Mouse (Mus musculus) testis, adult 2 months (tissue): ENCODE measurements around the gene Cdc34b. TPM values are rescaled to one million over a fixed set of nuclear protein-coding genes. Genes with fewer than 3 reads are reported as not detected.

Experiments used
- H3K27ac ChIP-seq: fragments of 200-500 bp; 2 replicates; pipeline ENCODE4 v1.5.1; 2012; ENCODE audit warnings: low read depth, low read length; ENCODE audit not compliant: control insufficient read depth, insufficient read depth
- H3K27me3 ChIP-seq: fragments of 200-500 bp; 2 replicates; pipeline ENCODE4 v1.6.1; 2012; ENCODE audit warnings: mild to moderate bottlenecking, low read length, moderate library complexity; ENCODE audit not compliant: control insufficient read depth, insufficient read depth
- H3K36me3 ChIP-seq: fragments of 200-500 bp; 2 replicates; pipeline ENCODE4 v1.6.1; 2012; ENCODE audit warnings: mild to moderate bottlenecking, low read length; ENCODE audit not compliant: control insufficient read depth, insufficient read depth
- H3K4me1 ChIP-seq: fragments of 200-500 bp; 2 replicates; pipeline ENCODE4 v1.6.1; 2012; ENCODE audit warnings: low read length; ENCODE audit not compliant: control insufficient read depth, insufficient read depth
- H3K4me3 ChIP-seq: fragments of 200-500 bp; 2 replicates; pipeline ENCODE4 v1.5.1; 2012; ENCODE audit warnings: low read depth, mild to moderate bottlenecking, low read length, moderate library complexity, mixed read lengths; ENCODE audit not compliant: control insufficient read depth
- CTCF ChIP-seq: fragments of 200-500 bp; IDR thresholded peaks from 2 replicates; pipeline ENCODE4 v1.5.1; 2012; ENCODE audit warnings: low read depth, mild to moderate bottlenecking, inconsistent platforms, low read length, moderate library complexity; ENCODE audit not compliant: control insufficient read depth, insufficient read depth, insufficient replicate concordance
- POLR2A ChIP-seq: fragments of 200-500 bp; IDR thresholded peaks from 2 replicates; pipeline ENCODE4 v1.6.1; 2012; ENCODE audit warnings: low read depth, mild to moderate bottlenecking, inconsistent platforms, low read length, moderate library complexity; ENCODE audit not compliant: control insufficient read depth
- polyA plus RNA-seq: library from polyadenylated mRNA; depleted of rRNA; stranded (reverse); fragments of >200 nt; gene quantifications from 2 replicates; pipeline ENCODE4 v1.2.3, GENCODE M21; 2012

The Cdc34b gene
- polyA plus RNA-seq, 1 experiment: 1.2 TPM

DNA sequence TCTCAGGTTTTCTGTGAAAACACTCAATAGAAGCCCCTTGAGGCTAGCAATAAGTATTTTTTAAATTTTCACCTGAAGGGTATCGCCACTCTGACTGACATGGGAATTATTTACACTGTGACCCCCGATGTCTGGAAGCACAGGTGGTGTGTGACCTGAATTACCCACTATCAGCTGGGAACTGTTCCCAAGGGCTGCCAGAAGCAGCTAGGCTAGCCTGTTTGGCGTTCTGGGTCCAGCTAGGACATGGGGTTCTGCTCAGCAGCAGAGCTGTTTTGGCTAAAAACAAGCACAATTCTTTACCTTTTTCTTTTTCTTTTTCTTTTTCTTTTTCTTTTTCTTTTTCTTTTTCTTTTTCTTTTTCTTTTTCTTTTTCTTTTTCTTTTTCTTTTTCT, 39.4 kb upstream of the Cdc34b start:
- no peak overlapping the region for H3K4me3 ChIP-seq
- H3K4me1 ChIP-seq: peaks cover 9% of the 10 kb centered on the region
- H3K27me3 ChIP-seq: no peaks in the 10 kb centered on the region
- H3K27ac ChIP-seq: 0 out of 2 replicates have a peak overlapping the region, but pooled peaks have one; percentile 8
- H3K36me3 ChIP-seq: no peaks in the 10 kb centered on the region
- no peak for TF ChIP-seq POLR2A
- no peak for TF ChIP-seq CTCF

DNA sequence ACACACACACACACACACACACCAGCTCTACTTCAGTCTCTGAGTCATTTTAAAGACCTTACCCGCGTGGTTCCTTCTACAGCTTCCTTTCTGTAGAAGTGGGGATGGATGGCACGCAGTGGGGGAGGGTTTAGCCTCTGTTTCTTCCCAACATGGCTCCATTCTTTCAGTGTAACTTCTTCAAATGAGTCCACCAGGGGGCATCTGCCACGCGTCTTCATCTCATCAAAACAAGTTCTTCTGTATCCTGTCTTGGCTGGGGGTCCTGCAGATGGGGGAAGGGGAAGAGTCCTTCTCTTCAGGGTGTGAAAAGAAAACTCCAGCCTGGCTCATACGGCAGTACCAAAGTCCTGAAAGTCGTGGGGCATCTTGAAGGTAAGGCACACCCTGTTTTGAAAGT, 37.6 kb upstream of the Cdc34b start:
- H3K27me3 ChIP-seq: no peaks in the 10 kb centered on the region
- H3K36me3 ChIP-seq: no peaks in the 10 kb centered on the region
- H3K4me1 ChIP-seq: peaks cover 2% of the 10 kb centered on the region
- no peak overlapping the region for H3K27ac ChIP-seq
- no peak overlapping the region for H3K4me3 ChIP-seq
- TF ChIP-seq CTCF (no peak), POLR2A (no peak)

DNA sequence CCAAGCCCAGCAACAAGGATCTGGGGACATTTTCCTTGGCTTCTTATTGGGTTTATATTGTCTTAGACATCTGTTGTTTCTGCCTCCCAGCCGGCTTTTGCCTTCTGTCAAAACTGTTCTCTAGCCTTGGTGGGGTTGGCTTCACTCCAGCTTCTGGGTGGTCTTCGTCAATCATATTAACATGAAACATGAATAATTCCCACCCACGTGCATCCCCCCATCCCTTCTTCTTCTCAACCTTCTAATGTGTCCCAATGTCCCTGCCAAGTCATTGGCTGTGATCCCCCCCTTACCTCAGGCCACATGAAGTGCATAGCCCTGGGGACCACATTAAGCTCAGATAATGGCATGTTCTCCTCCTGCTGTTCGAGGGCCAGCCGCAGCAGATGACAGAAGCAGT, 37.1 kb upstream of the Cdc34b start, which contains the start of gene Gm11541:
Gene Gm11541, minus strand, starts transcription at position 28 of the 400 bp plus-strand sequence.
- no peaks in the 10 kb centered on the region for H3K27me3 ChIP-seq
- TF ChIP-seq POLR2A: no peak
- TF ChIP-seq CTCF: no peak
- no peaks in the 10 kb centered on the region for H3K36me3 ChIP-seq
- no peak within 1 kb of the TSS for H3K27ac ChIP-seq
- no peak within 1 kb of the TSS for H3K4me3 ChIP-seq
- H3K4me1 ChIP-seq: peaks cover 2% of the 10 kb centered on the region

DNA sequence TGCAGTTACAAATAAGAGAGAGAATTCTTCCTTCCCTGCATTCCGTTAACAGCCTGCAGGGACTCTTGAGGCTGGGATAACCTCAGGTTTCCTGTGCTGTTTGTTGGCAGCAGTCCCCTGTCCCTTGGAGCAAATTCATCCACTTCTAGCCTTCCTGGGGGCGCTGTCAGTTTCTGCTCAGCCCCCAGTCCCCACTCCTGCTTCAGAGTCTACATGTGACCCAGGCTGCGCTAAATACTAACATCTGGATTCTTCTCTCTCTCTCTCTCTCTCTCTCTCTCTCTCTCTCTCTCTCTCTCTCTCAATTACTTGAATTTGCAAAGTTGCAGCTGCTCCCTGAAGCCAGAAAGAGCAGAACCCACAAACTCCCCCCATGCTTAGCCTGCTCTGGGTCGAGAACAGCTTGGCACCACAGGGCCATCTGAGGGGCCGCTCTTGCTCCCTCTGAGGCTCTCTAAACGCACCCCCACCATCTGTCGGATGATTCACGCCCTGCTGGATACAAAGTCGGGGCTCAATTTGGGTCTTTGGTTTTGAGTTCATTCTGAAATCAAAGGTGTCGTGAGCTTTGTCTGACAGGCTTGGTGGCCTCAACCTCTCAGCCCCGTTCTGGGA, 28.2 kb upstream of the Cdc34b start:
- Histone ChIP-seq H3K4me3 (no peak overlapping the region), H3K27ac (no peak overlapping the region)
- TF ChIP-seq CTCF: no peak
- TF ChIP-seq POLR2A: no peak

GRCm38 (mm10) chr11:94715622-94716021, 26.0 kb upstream of the Cdc34b start:
- Histone ChIP-seq H3K4me1 (peaks cover 7% of the 10 kb centered on the region), H3K27me3 (no peaks in the 10 kb centered on the region), H3K27ac (no peak overlapping the region), H3K36me3 (no peaks in the 10 kb centered on the region), H3K4me3 (no peak overlapping the region)
- TF ChIP-seq POLR2A (no peak), CTCF (no peak)

More for the DNA sequence above, 28.2 kb upstream of the Cdc34b start:
- Histone ChIP-seq H3K4me1 (peaks cover 7% of the 10 kb centered on the region), H3K36me3 (no peaks in the 10 kb centered on the region), H3K27me3 (no peaks in the 10 kb centered on the region)

DNA sequence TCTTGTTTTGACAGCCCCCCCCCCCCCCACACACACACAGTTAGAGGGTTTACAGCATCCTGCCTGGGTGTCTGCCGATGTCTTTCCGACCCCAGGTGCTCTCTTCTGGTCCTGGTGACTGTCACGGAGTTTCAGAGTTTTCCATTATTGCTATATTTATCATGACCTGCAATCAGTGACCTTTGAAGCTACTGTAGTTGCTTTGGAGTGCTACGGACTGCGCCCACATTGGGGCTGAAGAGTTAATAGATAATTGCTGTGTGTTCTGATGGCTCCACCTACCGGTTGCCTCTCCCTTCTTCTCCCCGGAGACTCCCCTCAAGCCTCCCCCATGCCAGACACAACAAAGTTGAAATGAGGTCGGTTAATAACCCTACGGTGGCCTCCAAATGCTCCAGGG, 24.8 kb upstream of the Cdc34b start:
- no peak overlapping the region for H3K27ac ChIP-seq
- no peak for TF ChIP-seq POLR2A
- no peak for TF ChIP-seq CTCF
- no peaks in the 10 kb centered on the region for H3K36me3 ChIP-seq
- no peaks in the 10 kb centered on the region for H3K27me3 ChIP-seq
- H3K4me1 ChIP-seq: peaks cover 7% of the 10 kb centered on the region
- no peak overlapping the region for H3K4me3 ChIP-seq

GRCm38 (mm10) chr11:94717239-94717638, 24.3 kb upstream of the Cdc34b start:
- no peak overlapping the region for H3K27ac ChIP-seq

More at GRCm38 (mm10) chr11:94717239-94717638, 24.3 kb upstream of the Cdc34b start:
- Histone ChIP-seq H3K36me3 (no peaks in the 10 kb centered on the region), H3K4me3 (no peak overlapping the region), H3K27me3 (no peaks in the 10 kb centered on the region), H3K4me1 (peaks cover 7% of the 10 kb centered on the region)
- TF ChIP-seq CTCF (no peak), POLR2A (no peak)
